Mouse (Mus musculus) liver, embryonic 14.5 days (tissue): ENCODE data around the gene Atp6v0b. TPM values are rescaled to one million over a fixed set of nuclear protein-coding genes. Genes with fewer than 3 reads are reported as not detected.

Source experiments
- ATAC-seq: fragments of 200-750 bp; cut with Nextera tagmentation; 2 replicates; pipeline ENCODE4 v1.8.0; 2017; ENCODE audit warnings: moderate number of reproducible peaks, mild to moderate bottlenecking, moderate library complexity; ENCODE audit not compliant: insufficient read depth
- DNase-seq, 3 experiments: peaks; one replicate each; pipeline ENCODE4 v3.0.0-alpha.2; 2012 to 2013; ENCODE audit warnings: low read depth in 3 of 3, low spot score in 3 of 3
- H3K27ac ChIP-seq: fragments of 300-500 bp; sonication (generic); 2 replicates; pipeline ENCODE4 v1.5.1; 2014; ENCODE audit warnings: moderate library complexity, mild to moderate bottlenecking, control low read depth, inconsistent platforms
- H3K27me3 ChIP-seq: fragments of 300-500 bp; sonication (generic); 2 replicates; pipeline ENCODE4 v1.6.1; 2014; ENCODE audit warnings: mild to moderate bottlenecking, low read length, moderate library complexity; ENCODE audit not compliant: control insufficient read depth, insufficient read depth
- H3K36me3 ChIP-seq: fragments of 300-500 bp; sonication (generic); replicated peaks from 2 replicates; pipeline ENCODE4 v1.6.1; 2014; ENCODE audit warnings: low read depth; ENCODE audit not compliant: control insufficient read depth, insufficient read depth
- H3K4me1 ChIP-seq, 2 experiments: fragments of 200-500 bp in 1 of 2; fragments of 300-500 bp in 1 of 2; sonication (generic) in 1 of 2; replicated peaks; 2 replicates each; pipeline ENCODE4 v1.6.1; 2012 to 2014; ENCODE audit warnings: antibody characterized with exemption in 1 of 2, inconsistent platforms in 1 of 2, low read length in 1 of 2; ENCODE audit not compliant: control insufficient read depth in 2 of 2, insufficient read depth in 2 of 2
- H3K4me2 ChIP-seq: fragments of 300-500 bp; sonication (generic); 2 replicates; pipeline ENCODE4 v1.6.1; 2014; ENCODE audit warnings: low read depth, mild to moderate bottlenecking, control low read depth, moderate library complexity
- H3K4me3 ChIP-seq, 2 experiments: fragments of 200-500 bp in 1 of 2; fragments of 300-500 bp in 1 of 2; sonication (generic) in 1 of 2; 2 replicates each; pipeline ENCODE4 v1.5.1; 2012 to 2014; ENCODE audit warnings: low read depth in 2 of 2, low read length in 2 of 2, mild to moderate bottlenecking in 2 of 2, control low read depth in 1 of 2, inconsistent platforms in 1 of 2, moderate library complexity in 1 of 2; ENCODE audit not compliant: insufficient read depth in 1 of 2
- H3K9ac ChIP-seq: fragments of 300-500 bp; sonication (generic); replicated peaks from 2 replicates; pipeline ENCODE4 v1.6.1; 2014; ENCODE audit warnings: mild to moderate bottlenecking, control low read depth, moderate library complexity
- H3K9me3 ChIP-seq: fragments of 300-500 bp; sonication (generic); 2 replicates; pipeline ENCODE4 v1.6.1; 2016; ENCODE audit warnings: low read length, mixed read lengths; ENCODE audit not compliant: control insufficient read depth
- CTCF ChIP-seq: IDR thresholded peaks from 2 replicates; pipeline ENCODE4 v1.5.1; 2016; ENCODE audit warnings: antibody characterized with exemption, low read depth, control low read depth
- EP300 ChIP-seq: IDR thresholded peaks from 2 replicates; pipeline ENCODE4 v1.6.1; 2016; ENCODE audit warnings: antibody characterized with exemption, low read depth
- WGBS: fragments of 180-500 bp; shearing (Covaris S2); extraction: QIAGEN DNeasy Blood & Tissue Kit; methylation state at CpG from one replicate; pipeline ENCODE4 v1.1.7; 2014; ENCODE audit not compliant: insufficient replicate concordance; 5-methylcytosine and 5-hydroxymethylcytosine counted together
- polyA plus RNA-seq, 2 experiments: library from polyadenylated mRNA; depleted of rRNA in 1 of 2; stranded (reverse) in 1 of 2; unstranded in 1 of 2; fragments of >200 nt; fragmentation: Nextera tagmentation in 1 of 2; extraction: Ambion mirVana in 1 of 2; gene quantifications; 2 replicates each; pipeline versions ENCODE4 v1.2.1 to v1.2.3; 2012 to 2014

Atp6v0b gene
- polyA plus RNA-seq, 2 experiments, result 118 to 152 TPM

DNA sequence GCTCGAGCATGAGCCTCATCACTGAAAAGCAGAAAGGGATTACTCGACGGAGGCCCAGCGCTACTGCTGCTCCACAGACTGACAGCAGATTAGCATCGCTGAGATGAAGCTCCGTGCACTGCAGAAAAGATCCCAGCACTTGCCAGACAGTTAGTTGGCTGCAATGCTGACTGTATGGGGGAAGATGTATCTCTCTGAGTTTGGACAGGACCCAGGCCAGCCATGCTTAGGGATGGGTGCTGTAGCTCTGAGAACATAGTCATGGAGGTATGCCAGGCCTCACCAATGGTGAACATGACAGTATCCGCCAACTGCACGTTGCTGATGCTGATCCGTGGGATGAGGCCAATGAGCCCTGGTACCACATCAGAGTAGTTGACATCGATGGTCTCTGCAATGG, 17.0 kb upstream of the Atp6v0b start:
- WGBS, result 92% methylated on average over 10 of the region's 10 CpGs
- peaks cover 17% of the 10 kb centered on the region for H3K36me3 ChIP-seq
- no peak overlapping the region for H3K9ac ChIP-seq
- no peak for ATAC-seq
- H3K4me1 ChIP-seq, result no peaks in the 10 kb centered on the region
- H3K27me3 ChIP-seq, result no peaks in the 10 kb centered on the region
- H3K27ac ChIP-seq, result no peak overlapping the region
- no peaks in the 10 kb centered on the region for H3K9me3 ChIP-seq
- TF ChIP-seq CTCF, result no peak
- TF ChIP-seq EP300, result no peak
- no peak for DNase-seq
- no peak overlapping the region for H3K4me3 ChIP-seq
- H3K4me2 ChIP-seq, result no peak overlapping the region

DNA sequence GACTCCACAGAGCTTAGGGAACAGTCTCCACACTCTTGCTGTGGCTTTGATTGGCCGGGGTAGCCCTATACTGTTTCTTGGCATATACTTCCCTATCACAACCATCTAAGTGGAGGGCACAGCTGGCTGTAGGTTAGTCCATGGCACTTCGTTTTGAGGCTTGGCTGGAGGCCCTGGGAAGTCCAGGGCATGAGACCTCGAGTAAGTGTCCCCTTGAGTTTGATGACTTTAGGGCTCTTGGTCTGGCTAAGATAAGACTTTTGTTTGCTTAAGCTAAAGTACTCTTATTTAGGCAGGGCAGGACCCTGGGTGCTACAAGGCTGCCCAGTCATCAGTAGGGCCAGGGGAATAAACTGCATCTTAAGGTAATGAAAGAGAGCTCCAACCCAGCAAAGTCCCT, 11.0 kb upstream of the Atp6v0b start:
- DNase-seq (no peak), ATAC-seq (no peak)
- no peaks in the 10 kb centered on the region for H3K27me3 ChIP-seq
- H3K4me2 ChIP-seq, result no peak overlapping the region
- H3K4me1 ChIP-seq, result no peaks in the 10 kb centered on the region
- no peaks in the 10 kb centered on the region for H3K9me3 ChIP-seq
- H3K4me3 ChIP-seq, result no peak overlapping the region
- 64% methylated on average over 3 of the region's 3 CpGs for WGBS
- H3K36me3 ChIP-seq, result peaks cover 22% of the 10 kb centered on the region
- H3K9ac ChIP-seq, result no peak overlapping the region
- TF ChIP-seq CTCF (no peak), EP300 (no peak)
- no peak overlapping the region for H3K27ac ChIP-seq

DNA sequence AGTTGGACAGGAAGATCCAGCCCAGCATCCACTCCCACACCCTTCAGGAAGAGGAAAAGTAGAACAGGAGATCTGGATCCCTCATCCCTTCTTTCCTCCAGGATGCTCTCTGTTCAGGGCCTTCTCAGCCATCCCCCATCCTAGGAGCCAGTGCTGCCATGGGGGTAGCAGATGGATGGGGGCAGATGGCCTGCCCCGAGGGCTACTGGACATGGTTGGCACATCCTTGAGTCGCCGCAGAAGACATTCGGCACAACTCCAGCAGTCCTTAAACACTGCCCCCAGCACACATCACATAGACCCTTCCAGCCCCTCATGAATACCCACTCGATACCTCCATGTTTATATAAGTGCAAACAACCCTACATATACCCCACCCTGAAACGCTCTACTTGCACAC, 8.9 kb upstream of the Atp6v0b start:
- H3K9me3 ChIP-seq, result no peaks in the 10 kb centered on the region
- TF ChIP-seq CTCF (no peak), EP300 (no peak)
- peaks cover 2 to 4% of the 10 kb centered on the region in 2 experiments; a peak in 1 of 4 replicates for H3K4me1 ChIP-seq
- peaks cover 18% of the 10 kb centered on the region for H3K36me3 ChIP-seq
- no peak for DNase-seq
- WGBS, result 88% methylated on average over 6 of the region's 6 CpGs
- no peak overlapping the region for H3K27ac ChIP-seq
- H3K4me3 ChIP-seq, result no peak overlapping the region
- no peak overlapping the region for H3K4me2 ChIP-seq
- H3K27me3 ChIP-seq, result no peaks in the 10 kb centered on the region
- H3K9ac ChIP-seq, result no peak overlapping the region
- ATAC-seq, result no peak

- no peak for ATAC-seq
- H3K36me3 ChIP-seq, result peaks cover 16% of the 10 kb centered on the region
- WGBS, result 76% methylated on average over 7 of the region's 7 CpGs
Observed at GRCm38 (mm10) chr4:117895339-117895738, 8.2 kb upstream of the Atp6v0b start.

GRCm38 (mm10) chr4:117894601-117895000, 7.5 kb upstream of the Atp6v0b start:
- Histone ChIP-seq H3K27me3 (no peaks in the 10 kb centered on the region), H3K4me1 (peaks cover 2 to 5% of the 10 kb centered on the region in 2 experiments; a peak in 1 of 4 replicates), H3K27ac (no peak overlapping the region), H3K4me2 (no peak overlapping the region), H3K4me3 (no peak overlapping the region), H3K36me3 (peaks cover 9% of the 10 kb centered on the region), H3K9ac (no peak overlapping the region), H3K9me3 (no peaks in the 10 kb centered on the region)
- no peak for DNase-seq
- ATAC-seq, result no peak
- TF ChIP-seq CTCF (no peak), EP300 (no peak)
- WGBS, result 84% methylated on average over 8 of the region's 8 CpGs

More at GRCm38 (mm10) chr4:117895339-117895738, 8.2 kb upstream of the Atp6v0b start:
- Histone ChIP-seq H3K4me1 (peaks cover 2 to 5% of the 10 kb centered on the region in 2 experiments; a peak in 1 of 4 replicates), H3K4me3 (no peak overlapping the region), H3K27ac (no peak overlapping the region), H3K9ac (no peak overlapping the region), H3K4me2 (no peak overlapping the region), H3K27me3 (no peaks in the 10 kb centered on the region), H3K9me3 (no peaks in the 10 kb centered on the region)
- DNase-seq, result no peak
- no peak for TF ChIP-seq EP300
- no peak for TF ChIP-seq CTCF
